Mouse (Mus musculus) liver, embryonic 15.5 days (tissue): ENCODE measurements around the gene Hhatl. TPM values are rescaled to one million over a fixed set of nuclear protein-coding genes. Genes with fewer than 3 reads are reported as not detected.

ENCODE experiments used
- ATAC-seq: fragments of 200-750 bp; cut with Nextera tagmentation; 2 replicates; pipeline ENCODE4 v1.8.0; 2017; ENCODE audit warnings: moderate number of reproducible peaks, mild to moderate bottlenecking, moderate library complexity; ENCODE audit not compliant: insufficient read depth
- H3K27ac ChIP-seq: fragments of 300-500 bp; sonication (generic); replicated peaks from 2 replicates; pipeline ENCODE4 v1.5.1; 2015; ENCODE audit warnings: mild to moderate bottlenecking, inconsistent platforms
- H3K27me3 ChIP-seq: fragments of 300-500 bp; sonication (generic); 2 replicates; pipeline ENCODE4 v1.6.1; 2015; ENCODE audit warnings: mild to moderate bottlenecking, inconsistent platforms
- H3K36me3 ChIP-seq: fragments of 300-500 bp; sonication (generic); replicated peaks from 2 replicates; pipeline ENCODE4 v1.6.1; 2015; ENCODE audit warnings: moderate library complexity, mild to moderate bottlenecking, inconsistent platforms
- H3K4me1 ChIP-seq: fragments of 300-500 bp; sonication (generic); replicated peaks from 2 replicates; pipeline ENCODE4 v1.6.1; 2015; ENCODE audit warnings: inconsistent platforms
- H3K4me2 ChIP-seq: fragments of 300-500 bp; sonication (generic); 2 replicates; pipeline ENCODE4 v1.6.1; 2015; ENCODE audit warnings: moderate library complexity, mild to moderate bottlenecking, inconsistent platforms
- H3K4me3 ChIP-seq: fragments of 300-500 bp; sonication (generic); replicated peaks from 2 replicates; pipeline ENCODE4 v1.5.1; 2015; ENCODE audit warnings: mild to moderate bottlenecking, inconsistent platforms
- H3K9ac ChIP-seq: fragments of 300-500 bp; sonication (generic); 2 replicates; pipeline ENCODE4 v1.6.1; 2015; ENCODE audit warnings: moderate library complexity, mild to moderate bottlenecking, inconsistent platforms
- H3K9me3 ChIP-seq: fragments of 300-500 bp; sonication (generic); replicated peaks from 2 replicates; pipeline ENCODE4 v1.6.1; 2016; ENCODE audit warnings: inconsistent platforms
- WGBS: fragments of 180-500 bp; shearing (Covaris S2); methylation state at CpG from one replicate; pipeline ENCODE4 v1.1.7; 2015; ENCODE audit warnings: mixed read lengths; ENCODE audit not compliant: insufficient replicate concordance; 5-methylcytosine and 5-hydroxymethylcytosine counted together
- polyA plus RNA-seq: library from polyadenylated mRNA; unstranded; fragments of >200 nt; fragmentation: Nextera tagmentation; extraction: Ambion mirVana; gene quantifications from 2 replicates; pipeline ENCODE4 v1.2.1, GENCODE M21; 2015

The Hhatl gene
- 0.18 TPM in 2 replicates for polyA plus RNA-seq

DNA sequence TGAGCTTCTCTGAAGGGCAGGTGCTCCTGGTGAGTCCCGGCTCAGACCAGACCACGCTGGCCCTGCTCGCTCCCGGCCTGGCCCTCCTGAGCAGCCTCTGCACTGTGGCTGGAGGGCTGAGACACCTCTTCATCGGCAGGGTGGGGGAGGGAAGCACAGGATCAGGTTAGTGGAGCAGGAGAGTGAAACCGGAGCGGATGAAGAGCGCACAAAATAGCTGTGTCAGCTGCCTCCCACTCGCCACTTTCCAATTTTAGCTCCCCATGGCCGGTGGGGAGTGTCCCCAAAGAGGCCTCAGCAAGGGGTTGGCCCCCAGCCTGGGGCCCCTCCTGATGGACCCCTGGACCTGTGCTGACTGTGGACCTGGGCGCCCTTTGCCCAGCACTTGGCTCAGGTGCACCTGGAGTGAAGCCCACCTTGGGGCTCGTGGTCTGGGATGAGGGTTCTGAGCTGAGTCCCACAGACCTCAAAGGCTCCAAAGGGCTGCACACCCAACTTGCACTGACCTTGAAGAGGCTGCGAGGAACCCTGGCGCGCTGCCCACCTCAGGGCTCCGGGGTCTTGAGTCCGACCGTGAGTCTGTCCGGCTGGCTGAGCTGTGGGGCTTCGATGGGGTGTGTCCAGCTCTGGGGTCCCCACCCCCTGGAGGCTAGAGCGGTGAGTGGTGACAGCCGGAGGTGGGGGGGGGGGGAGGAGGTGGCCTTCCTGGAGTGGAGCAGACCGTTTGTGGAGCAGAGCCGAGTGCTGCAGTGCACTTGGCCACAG lies at the start of gene Hhatl:
TSS of gene Hhatl (minus strand) at position 751 of the 765 bp plus-strand sequence.
- peaks cover 2% of the 10 kb centered on the region; the same call in 1 of the 2 replicates for H3K27me3 ChIP-seq
- no peak for ATAC-seq
- no peak within 1 kb of the TSS for H3K4me3 ChIP-seq
- no peaks in the 10 kb centered on the region for H3K4me1 ChIP-seq
- H3K27ac ChIP-seq: no peak within 1 kb of the TSS
- H3K9me3 ChIP-seq: no peaks in the 10 kb centered on the region
- H3K4me2 ChIP-seq: no peak within 1 kb of the TSS
- no peaks in the 10 kb centered on the region for H3K36me3 ChIP-seq
- no peak within 1 kb of the TSS for H3K9ac ChIP-seq
- 53% methylated on average over 24 of the region's 24 CpGs for WGBS

DNA sequence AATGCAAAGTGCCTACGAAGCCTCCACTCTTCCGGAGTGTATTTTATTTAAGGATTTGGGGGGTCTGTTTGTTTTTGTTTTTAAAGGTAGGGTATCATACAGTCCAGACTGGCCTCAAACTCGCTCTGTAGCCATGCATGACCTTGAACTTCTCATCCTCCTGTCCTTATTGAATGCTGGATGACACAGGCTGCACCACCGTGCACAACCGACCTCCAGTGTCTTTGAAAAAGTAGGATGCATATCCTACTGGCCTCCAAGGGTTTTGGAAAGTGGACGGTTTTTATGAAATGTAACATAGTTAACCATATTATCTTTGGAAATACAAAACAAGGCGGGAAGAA lies 47.3 kb upstream of the Hhatl start:
- Histone ChIP-seq H3K4me1 (peaks cover 9% of the 10 kb centered on the region), H3K9ac (no peak overlapping the region), H3K36me3 (no peaks in the 10 kb centered on the region), H3K4me2 (peak overlapping the region; percentile 66), H3K9me3 (no peaks in the 10 kb centered on the region), H3K4me3 (peak overlapping the region; percentile 40), H3K27ac (no peak overlapping the region), H3K27me3 (peaks cover 28% of the 10 kb centered on the region)
- 30% methylated on average over 7 of the region's 7 CpGs for WGBS
- no peak for ATAC-seq

DNA sequence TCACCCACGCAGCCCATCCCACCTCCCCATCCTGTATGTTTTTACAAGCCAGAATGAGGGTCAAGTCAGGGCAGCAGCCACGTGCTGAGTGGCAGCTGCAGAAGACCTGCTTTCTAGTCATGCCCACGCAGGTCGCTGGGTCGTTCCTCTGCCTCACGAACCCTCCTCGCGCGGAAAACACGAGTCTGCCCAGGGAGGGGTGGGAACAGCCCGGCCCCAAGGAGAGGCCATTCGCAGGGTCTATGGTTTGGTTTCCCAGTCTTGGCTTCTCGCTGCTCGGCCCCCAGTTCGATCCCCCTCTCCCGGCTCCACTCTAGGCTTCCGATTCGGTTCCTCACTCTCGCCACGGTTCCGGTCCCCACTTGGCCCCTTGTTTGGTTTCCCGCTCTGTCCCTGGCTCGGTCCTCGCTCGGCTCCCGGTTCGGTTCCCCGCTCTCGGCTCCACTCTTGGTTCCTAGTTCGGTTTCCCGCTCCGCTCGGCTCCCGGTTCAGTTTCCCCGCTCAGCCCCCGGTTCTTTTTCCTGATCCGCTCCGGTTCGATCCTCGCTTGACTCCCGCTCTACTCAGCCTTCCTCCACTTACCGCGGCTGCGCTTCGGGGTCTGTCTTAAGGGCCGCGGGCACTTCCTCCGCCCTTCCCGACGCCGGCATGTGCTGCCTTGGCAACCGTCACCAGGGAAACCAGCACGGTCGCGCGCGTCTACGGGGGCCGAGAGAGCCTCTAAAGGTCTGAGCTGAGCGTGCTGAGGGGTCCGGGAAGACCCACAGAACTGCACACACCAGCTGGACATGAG lies 46.7 kb upstream of the Hhatl start, which contains the start of gene Ccdc13:
TSS of gene Ccdc13 (minus strand) at position 633 of the 793 bp plus-strand sequence.
- Histone ChIP-seq H3K36me3 (no peaks in the 10 kb centered on the region), H3K4me3 (peak within 1 kb of the TSS; percentile 40), H3K4me1 (peaks cover 9% of the 10 kb centered on the region), H3K9ac (no peak within 1 kb of the TSS), H3K9me3 (no peaks in the 10 kb centered on the region), H3K27ac (no peak within 1 kb of the TSS), H3K4me2 (peak within 1 kb of the TSS; percentile 66), H3K27me3 (peaks cover 28% of the 10 kb centered on the region)
- peak; percentile 31; the same call in 1 of the 2 replicates for ATAC-seq
- WGBS: 6% methylated on average over 61 of the region's 61 CpGs

DNA sequence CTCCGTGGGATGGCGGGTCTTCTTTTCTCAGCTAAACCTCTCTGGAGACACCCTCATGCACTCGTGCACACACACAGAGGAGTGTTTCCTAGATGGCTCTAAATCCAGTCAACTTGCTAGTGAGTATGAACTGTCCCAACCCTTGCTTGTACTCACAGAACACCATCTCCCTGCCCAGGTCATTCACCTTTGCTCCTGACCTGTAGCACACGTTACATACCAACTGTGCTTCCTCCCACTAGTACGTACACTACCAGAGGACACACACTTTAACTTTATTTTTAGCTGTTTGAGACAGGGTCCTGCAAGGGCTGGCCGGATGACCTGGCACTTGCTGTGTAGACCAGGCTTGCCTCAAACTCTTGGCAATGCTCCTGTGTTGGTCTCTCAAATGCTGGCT lies 45.7 kb upstream of the Hhatl start:
- H3K9me3 ChIP-seq: no peaks in the 10 kb centered on the region
- no peak overlapping the region for H3K9ac ChIP-seq
- 70% methylated on average over 6 of the region's 6 CpGs for whole genome bisulfite sequencing
- no peak overlapping the region for H3K4me3 ChIP-seq
- no peak overlapping the region for H3K4me2 ChIP-seq
- H3K36me3 ChIP-seq: no peaks in the 10 kb centered on the region
- peaks cover 9% of the 10 kb centered on the region for H3K4me1 ChIP-seq
- no peak for ATAC-seq
- peaks cover 28% of the 10 kb centered on the region for H3K27me3 ChIP-seq
- H3K27ac ChIP-seq: no peak overlapping the region

DNA sequence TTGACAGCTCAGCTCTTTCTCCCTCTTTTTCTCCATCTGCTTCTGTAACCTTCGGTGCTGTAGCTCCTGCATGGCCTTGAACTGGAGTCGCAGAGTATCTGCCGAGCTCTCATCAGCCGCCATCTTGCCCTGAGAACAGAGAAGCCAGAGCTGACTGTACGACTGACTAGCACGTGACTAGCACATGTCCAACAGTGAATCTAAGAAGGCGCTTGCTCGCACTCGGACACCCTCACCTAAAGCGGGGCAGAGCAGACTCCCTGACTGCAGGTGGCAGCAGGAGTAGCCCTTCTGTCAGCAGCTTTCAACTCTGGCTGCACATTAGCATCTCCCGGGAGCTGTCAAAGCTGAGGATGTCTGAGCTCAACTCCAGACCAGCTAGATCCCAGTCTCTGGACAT lies 41.5 kb upstream of the Hhatl start:
- WGBS: 66% methylated on average over 11 of the region's 11 CpGs
- Histone ChIP-seq H3K4me1 (peaks cover 3% of the 10 kb centered on the region), H3K36me3 (no peaks in the 10 kb centered on the region), H3K27me3 (peaks cover 10% of the 10 kb centered on the region), H3K27ac (no peak overlapping the region), H3K4me3 (no peak overlapping the region), H3K9me3 (no peaks in the 10 kb centered on the region), H3K4me2 (no peak overlapping the region), H3K9ac (no peak overlapping the region)
- no peak for ATAC-seq

DNA sequence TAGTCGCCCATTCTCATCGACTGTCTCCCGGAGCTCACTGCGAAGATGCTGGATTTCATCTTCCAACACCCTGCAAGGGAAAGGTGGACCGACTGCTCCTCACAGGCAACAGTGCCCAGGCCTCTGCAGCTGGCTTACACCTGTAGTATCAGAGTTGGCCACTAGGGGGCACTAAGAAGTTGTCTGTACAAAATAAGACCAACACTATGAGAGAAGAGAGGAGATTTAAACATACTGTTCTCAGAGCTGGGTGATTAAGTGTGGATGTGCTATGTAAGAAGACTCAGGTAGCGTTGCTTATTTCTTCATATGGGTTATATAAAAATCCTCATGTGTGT lies 38.6 kb upstream of the Hhatl start:
- WGBS: 12% methylated on average over 6 of the region's 6 CpGs
- no peaks in the 10 kb centered on the region for H3K4me1 ChIP-seq
- H3K36me3 ChIP-seq: no peaks in the 10 kb centered on the region
- no peak overlapping the region for H3K9ac ChIP-seq
- no peak for ATAC-seq
- no peak overlapping the region for H3K27ac ChIP-seq
- no peak overlapping the region for H3K4me3 ChIP-seq
- no peaks in the 10 kb centered on the region for H3K9me3 ChIP-seq
- no peaks in the 10 kb centered on the region for H3K27me3 ChIP-seq
- no peak overlapping the region for H3K4me2 ChIP-seq

DNA sequence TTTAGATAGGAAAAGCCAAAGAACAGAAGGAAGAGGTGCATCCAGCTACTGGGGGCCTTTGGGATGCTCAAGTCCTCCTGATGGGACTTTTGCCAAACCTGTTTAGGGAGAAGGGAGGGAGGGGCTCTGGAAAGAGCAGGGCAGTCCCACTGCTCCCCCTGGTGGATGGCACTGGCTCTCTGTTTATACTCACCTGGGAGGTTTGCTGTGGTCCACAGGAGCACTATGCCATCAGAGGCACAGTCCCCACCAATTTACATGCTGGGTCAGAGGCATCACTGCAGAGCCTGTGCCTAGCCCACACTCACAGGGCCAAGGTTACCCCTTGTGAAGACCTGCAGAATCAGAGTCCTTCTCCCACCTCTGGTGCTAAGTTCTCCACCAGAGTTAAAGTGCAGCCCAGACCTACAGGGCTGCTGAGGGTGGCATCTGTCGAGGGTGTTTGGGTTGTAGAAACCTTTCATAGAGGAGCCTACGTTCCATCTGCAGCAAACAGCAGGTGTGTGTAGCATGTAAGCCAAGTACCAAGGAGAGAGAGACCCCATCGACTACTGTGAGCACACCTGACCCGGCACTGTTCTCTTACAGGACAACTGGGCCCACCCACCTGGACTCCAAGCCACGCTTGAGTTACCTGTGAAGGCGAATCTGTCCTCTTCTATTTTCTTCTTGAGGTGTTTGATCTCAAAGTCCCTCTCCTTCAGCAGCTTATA lies 38.1 kb upstream of the Hhatl start:
- H3K9me3 ChIP-seq: no peaks in the 10 kb centered on the region
- no peaks in the 10 kb centered on the region for H3K27me3 ChIP-seq
- H3K36me3 ChIP-seq: no peaks in the 10 kb centered on the region
- ATAC-seq: no peak
- H3K4me1 ChIP-seq: no peaks in the 10 kb centered on the region
- H3K27ac ChIP-seq: no peak overlapping the region
- H3K4me3 ChIP-seq: no peak overlapping the region
- 50% methylated on average over 6 of the region's 6 CpGs for WGBS
- H3K4me2 ChIP-seq: no peak overlapping the region
- H3K9ac ChIP-seq: no peak overlapping the region

DNA sequence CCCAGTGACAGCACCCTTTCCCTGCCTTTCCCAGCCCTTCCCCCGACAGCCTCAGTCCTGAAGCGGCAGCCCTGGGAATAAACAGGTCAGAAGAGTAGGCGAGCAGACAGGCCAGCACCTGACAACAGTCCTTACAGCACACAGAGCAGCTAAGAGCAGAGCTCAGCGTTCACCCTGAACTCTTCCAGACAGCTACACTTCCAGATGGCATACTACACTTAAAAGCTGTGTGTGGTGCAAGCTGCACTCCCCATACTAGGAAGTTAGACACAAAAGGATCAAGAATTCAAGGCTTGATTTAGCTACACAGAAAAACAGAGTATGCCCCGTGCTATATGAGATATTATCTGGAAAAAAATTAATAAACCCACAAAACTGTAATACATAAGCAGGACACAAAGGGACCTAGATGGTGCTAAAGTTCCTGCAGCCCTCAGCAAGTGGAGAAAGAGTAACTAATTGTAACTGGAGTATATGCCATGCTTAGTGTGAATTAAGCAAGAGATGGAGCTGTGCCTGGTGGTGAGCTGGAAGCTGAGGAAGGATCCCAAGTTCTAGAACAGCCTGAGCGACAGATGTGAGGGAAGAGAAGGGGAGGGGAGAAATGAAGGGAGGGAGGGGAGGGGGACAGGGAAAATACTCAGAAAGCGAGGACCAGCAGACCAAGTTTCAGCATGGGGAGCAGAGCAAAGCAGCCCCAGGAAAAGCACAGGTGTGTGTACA lies 37.1 kb upstream of the Hhatl start:
- ATAC-seq: no peak

DNA sequence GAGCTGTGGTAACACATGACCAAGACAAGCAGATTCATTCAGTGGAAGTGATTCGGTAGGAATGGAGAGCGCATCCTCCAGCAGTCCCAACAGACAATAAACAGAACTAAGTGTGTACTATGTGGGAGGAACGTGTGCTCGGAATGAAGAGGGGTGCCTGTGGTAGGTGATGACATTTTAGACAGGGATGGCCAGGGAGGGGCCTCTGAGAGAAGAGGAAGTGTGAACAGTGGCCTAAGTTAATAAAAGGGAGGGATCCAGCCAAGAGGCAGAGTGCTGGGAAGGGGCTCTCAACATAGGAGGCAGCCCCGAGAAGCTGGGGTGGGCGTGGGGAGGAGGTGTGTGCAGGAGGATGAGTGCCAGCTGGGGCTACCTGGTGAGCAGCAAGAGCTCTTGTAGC lies 36.0 kb upstream of the Hhatl start:
- WGBS: 36% methylated on average over 6 of the region's 6 CpGs
- Histone ChIP-seq H3K9me3 (no peaks in the 10 kb centered on the region), H3K9ac (no peak overlapping the region), H3K36me3 (no peaks in the 10 kb centered on the region), H3K27me3 (no peaks in the 10 kb centered on the region), H3K4me1 (no peaks in the 10 kb centered on the region), H3K4me3 (no peak overlapping the region), H3K4me2 (no peak overlapping the region), H3K27ac (no peak overlapping the region)
- no peak for ATAC-seq

More for the DNA sequence above, 37.1 kb upstream of the Hhatl start:
- no peaks in the 10 kb centered on the region for H3K27me3 ChIP-seq
- no peaks in the 10 kb centered on the region for H3K36me3 ChIP-seq
- no peaks in the 10 kb centered on the region for H3K4me1 ChIP-seq
- H3K27ac ChIP-seq: no peak overlapping the region
- no peak overlapping the region for H3K9ac ChIP-seq
- H3K4me3 ChIP-seq: no peak overlapping the region
- 53% methylated on average over 7 of the region's 7 CpGs for WGBS
- no peak overlapping the region for H3K4me2 ChIP-seq
- no peaks in the 10 kb centered on the region for H3K9me3 ChIP-seq

DNA sequence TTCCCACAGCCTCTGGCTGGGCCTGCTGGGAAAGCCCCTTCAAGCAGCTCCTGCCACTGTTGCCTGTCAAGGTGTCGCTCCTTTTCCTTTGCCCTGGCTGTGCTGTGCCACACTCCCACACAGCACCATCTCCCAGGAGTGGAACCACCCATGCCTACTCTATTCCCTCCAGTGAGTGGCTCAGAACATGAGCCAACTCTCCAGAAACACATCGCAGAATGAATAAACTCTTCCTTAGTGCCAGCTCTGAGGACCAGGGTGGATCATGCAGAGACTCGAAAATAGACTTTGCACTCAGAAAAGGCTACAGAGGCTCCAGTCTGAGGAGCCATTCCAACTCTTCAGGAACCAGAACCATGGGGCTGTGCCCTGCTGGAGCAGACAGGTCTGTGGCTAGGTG lies 34.0 kb upstream of the Hhatl start:
- H3K27ac ChIP-seq: no peak overlapping the region
- ATAC-seq: no peak
- H3K9me3 ChIP-seq: no peaks in the 10 kb centered on the region
- H3K36me3 ChIP-seq: no peaks in the 10 kb centered on the region
- 68% methylated on average over 3 of the region's 3 CpGs for WGBS
- H3K9ac ChIP-seq: no peak overlapping the region
- no peaks in the 10 kb centered on the region for H3K27me3 ChIP-seq
- H3K4me2 ChIP-seq: no peak overlapping the region
- H3K4me1 ChIP-seq: no peaks in the 10 kb centered on the region
- H3K4me3 ChIP-seq: no peak overlapping the region
